Mouse (Mus musculus): ENCODE data around the gene Mgarp. TPM values are rescaled to one million over a fixed set of nuclear protein-coding genes. Genes with fewer than 3 reads are reported as not detected.

Mgarp gene
- polyA plus RNA-seq, 1 experiment from 2014 or later, result 4.6 TPM

- Histone ChIP-seq H3K4me1 (ENCODE audit: control insufficient read depth, insufficient read depth, low read length) (no peaks in the 10 kb centered on the region), H3K9me3 (ENCODE audit: control insufficient read depth, low read length) (no peaks in the 10 kb centered on the region), H3K27ac (replicated peaks; ENCODE audit: low read depth, low read length) (no peak overlapping the region), H3K36me3 (ENCODE audit: control insufficient read depth, insufficient read depth, low read length) (no peaks in the 10 kb centered on the region), H3K4me3 (replicated peaks; ENCODE audit: low read depth, low read length) (no peak overlapping the region), H3K4me2 (ENCODE audit: low read length) (no peak overlapping the region), H3K27me3 (ENCODE audit: control insufficient read depth, insufficient read depth, low read length) (peaks cover 5% of the 10 kb centered on the region; the same call in 1 of the 2 replicates), H3K9ac (replicated peaks; ENCODE audit: low read length) (no peak overlapping the region)
- ATAC-seq (ENCODE audit: low FRiP score, low TSS enrichment), result no peak
- DNase-seq, result no peak
- 95% methylated on average over 5 of the region's 5 CpGs for WGBS
Measured at GRCm38 (mm10) chr3:51391591-51391990, 4.9 kb downstream of the Mgarp start.

GRCm38 (mm10) chr3:51391095-51391494 lies 5.4 kb downstream of the Mgarp start:
- no peak overlapping the region for H3K4me2 ChIP-seq (ENCODE audit: low read length)
- ATAC-seq (ENCODE audit: low FRiP score, low TSS enrichment), result no peak
- H3K9me3 ChIP-seq (ENCODE audit: control insufficient read depth, low read length), result no peaks in the 10 kb centered on the region
- no peak overlapping the region for H3K4me3 ChIP-seq (replicated peaks; ENCODE audit: low read depth, low read length)
- H3K27ac ChIP-seq (replicated peaks; ENCODE audit: low read depth, low read length), result no peak overlapping the region
- H3K9ac ChIP-seq (replicated peaks; ENCODE audit: low read length), result no peak overlapping the region
- no peaks in the 10 kb centered on the region for H3K4me1 ChIP-seq (ENCODE audit: control insufficient read depth, insufficient read depth, low read length)
- peaks cover under 1% of the 10 kb centered on the region; the same call in 1 of the 2 replicates for H3K27me3 ChIP-seq (ENCODE audit: control insufficient read depth, insufficient read depth, low read length)
- WGBS, result 91% methylated on average over 5 of the region's 5 CpGs
- no peak for DNase-seq
- no peaks in the 10 kb centered on the region for H3K36me3 ChIP-seq (ENCODE audit: control insufficient read depth, insufficient read depth, low read length)

GRCm38 (mm10) chr3:51388904-51389303 lies 7.6 kb downstream of the Mgarp start:
- peak; percentile 29 for DNase-seq
- 12% methylated on average over 13 of the region's 13 CpGs for WGBS
- no peak for ATAC-seq (ENCODE audit: low FRiP score, low TSS enrichment)
- H3K4me2 ChIP-seq (ENCODE audit: low read length), result peak overlapping the region; percentile 35
- H3K27ac ChIP-seq (replicated peaks; ENCODE audit: low read depth, low read length), result no peak overlapping the region
- no peaks in the 10 kb centered on the region for H3K36me3 ChIP-seq (ENCODE audit: control insufficient read depth, insufficient read depth, low read length)
- no peaks in the 10 kb centered on the region for H3K9me3 ChIP-seq (ENCODE audit: control insufficient read depth, low read length)
- no peak overlapping the region for H3K4me3 ChIP-seq (replicated peaks; ENCODE audit: low read depth, low read length)
- H3K27me3 ChIP-seq (ENCODE audit: control insufficient read depth, insufficient read depth, low read length), result no peaks in the 10 kb centered on the region
- no peak overlapping the region; the same call in 1 of the 2 replicates for H3K9ac ChIP-seq (replicated peaks; ENCODE audit: low read length)
- H3K4me1 ChIP-seq (ENCODE audit: control insufficient read depth, insufficient read depth, low read length), result no peaks in the 10 kb centered on the region

GRCm38 (mm10) chr3:51387868-51388381 lies 8.6 kb downstream of the Mgarp start:
- no peaks in the 10 kb centered on the region for H3K9me3 ChIP-seq (ENCODE audit: control insufficient read depth, low read length)
- H3K4me3 ChIP-seq (replicated peaks; ENCODE audit: low read depth, low read length), result no peak overlapping the region
- no peak overlapping the region for H3K27ac ChIP-seq (replicated peaks; ENCODE audit: low read depth, low read length)
- DNase-seq, result no peak
- ATAC-seq (ENCODE audit: low FRiP score, low TSS enrichment), result no peak
- no peaks in the 10 kb centered on the region for H3K4me1 ChIP-seq (ENCODE audit: control insufficient read depth, insufficient read depth, low read length)
- H3K4me2 ChIP-seq (ENCODE audit: low read length), result no peak overlapping the region
- H3K36me3 ChIP-seq (ENCODE audit: control insufficient read depth, insufficient read depth, low read length), result no peaks in the 10 kb centered on the region
- 59% methylated on average over 8 of the region's 8 CpGs for WGBS
- no peak overlapping the region for H3K9ac ChIP-seq (replicated peaks; ENCODE audit: low read length)
- H3K27me3 ChIP-seq (ENCODE audit: control insufficient read depth, insufficient read depth, low read length), result no peaks in the 10 kb centered on the region

- Histone ChIP-seq H3K27me3 (ENCODE audit: control insufficient read depth, insufficient read depth, low read length) (no peaks in the 10 kb centered on the region), H3K27ac (replicated peaks; ENCODE audit: low read depth, low read length) (no peak overlapping the region), H3K4me1 (ENCODE audit: control insufficient read depth, insufficient read depth, low read length) (no peaks in the 10 kb centered on the region), H3K4me3 (replicated peaks; ENCODE audit: low read depth, low read length) (no peak overlapping the region), H3K36me3 (ENCODE audit: control insufficient read depth, insufficient read depth, low read length) (no peaks in the 10 kb centered on the region), H3K4me2 (ENCODE audit: low read length) (no peak overlapping the region), H3K9me3 (ENCODE audit: control insufficient read depth, low read length) (no peaks in the 10 kb centered on the region), H3K9ac (replicated peaks; ENCODE audit: low read length) (no peak overlapping the region)
- DNase-seq (no peak), ATAC-seq (ENCODE audit: low FRiP score, low TSS enrichment) (no peak)
- 89% methylated on average over 3 of the region's 3 CpGs for WGBS
Measured at GRCm38 (mm10) chr3:51387134-51387451, 9.4 kb downstream of the Mgarp start.

- Histone ChIP-seq H3K4me1 (ENCODE audit: control insufficient read depth, insufficient read depth, low read length) (no peaks in the 10 kb centered on the region), H3K9ac (replicated peaks; ENCODE audit: low read length) (no peak overlapping the region), H3K9me3 (ENCODE audit: control insufficient read depth, low read length) (no peaks in the 10 kb centered on the region), H3K27me3 (ENCODE audit: control insufficient read depth, insufficient read depth, low read length) (no peaks in the 10 kb centered on the region), H3K4me3 (replicated peaks; ENCODE audit: low read depth, low read length) (no peak overlapping the region), H3K36me3 (ENCODE audit: control insufficient read depth, insufficient read depth, low read length) (no peaks in the 10 kb centered on the region), H3K4me2 (ENCODE audit: low read length) (no peak overlapping the region), H3K27ac (replicated peaks; ENCODE audit: low read depth, low read length) (no peak overlapping the region)
- ATAC-seq (ENCODE audit: low FRiP score, low TSS enrichment) (no peak), DNase-seq (peak; percentile 41)
- 37% methylated on average over 12 of the region's 12 CpGs for WGBS
Measured at GRCm38 (mm10) chr3:51386441-51387133, 10.0 kb downstream of the Mgarp start.

GRCm38 (mm10) chr3:51383409-51383808 lies 13.1 kb downstream of the Mgarp start:
- no peak for ATAC-seq (ENCODE audit: low FRiP score, low TSS enrichment)
- DNase-seq, result peak; percentile 54

GRCm38 (mm10) chr3:51380660-51381014 lies 15.9 kb downstream of the Mgarp start:
- ATAC-seq (ENCODE audit: low FRiP score, low TSS enrichment) (no peak), DNase-seq (no peak)
- Histone ChIP-seq H3K9me3 (ENCODE audit: control insufficient read depth, low read length) (no peaks in the 10 kb centered on the region), H3K27me3 (ENCODE audit: control insufficient read depth, insufficient read depth, low read length) (no peaks in the 10 kb centered on the region), H3K4me1 (ENCODE audit: control insufficient read depth, insufficient read depth, low read length) (no peaks in the 10 kb centered on the region), H3K9ac (replicated peaks; ENCODE audit: low read length) (no peak overlapping the region), H3K4me2 (ENCODE audit: low read length) (no peak overlapping the region), H3K27ac (replicated peaks; ENCODE audit: low read depth, low read length) (no peak overlapping the region), H3K36me3 (ENCODE audit: control insufficient read depth, insufficient read depth, low read length) (no peaks in the 10 kb centered on the region), H3K4me3 (replicated peaks; ENCODE audit: low read depth, low read length) (no peak overlapping the region)
- 79% methylated on average over 2 of the region's 5 CpGs for WGBS

More at GRCm38 (mm10) chr3:51383409-51383808, 13.1 kb downstream of the Mgarp start:
- Histone ChIP-seq H3K4me2 (ENCODE audit: low read length) (no peak overlapping the region), H3K36me3 (ENCODE audit: control insufficient read depth, insufficient read depth, low read length) (no peaks in the 10 kb centered on the region), H3K9me3 (ENCODE audit: control insufficient read depth, low read length) (no peaks in the 10 kb centered on the region), H3K27me3 (ENCODE audit: control insufficient read depth, insufficient read depth, low read length) (no peaks in the 10 kb centered on the region), H3K4me1 (ENCODE audit: control insufficient read depth, insufficient read depth, low read length) (no peaks in the 10 kb centered on the region), H3K4me3 (replicated peaks; ENCODE audit: low read depth, low read length) (no peak overlapping the region), H3K9ac (replicated peaks; ENCODE audit: low read length) (no peak overlapping the region), H3K27ac (replicated peaks; ENCODE audit: low read depth, low read length) (no peak overlapping the region)
- WGBS, result 12% methylated on average over 12 of the region's 12 CpGs
